Mouse (Mus musculus) gastrocnemius, postnatal 25 days (tissue): Measurements from ENCODE around the gene Sfswap. TPM values are rescaled to one million over a fixed set of nuclear protein-coding genes. Genes with fewer than 3 reads are reported as not detected.

Experiments
- DNase-seq: peaks from one replicate; pipeline ENCODE4 v3.0.0; 2022
- total RNA-seq, 2 experiments: library from RNA; stranded (reverse); gene quantifications; 1 replicate in 1 of 2; 2 replicates in 1 of 2; pipeline ENCODE4 v1.2.3; 2021

Gene Sfswap
- total RNA-seq, 2 experiments from 2014 or later, result 23.0 to 25.0 TPM

- no peak for DNase-seq
Measured at GRCm38 (mm10) chr5:129529571-129529970, 28.6 kb downstream of the Sfswap start.

GRCm38 (mm10) chr5:129533731-129534130 is 32.7 kb downstream of the Sfswap start:
- no peak for DNase-seq

GRCm38 (mm10) chr5:129534500-129534899 is 33.5 kb downstream of the Sfswap start:
- DNase-seq, result peak; percentile 74

- DNase-seq, result no peak
Measured at GRCm38 (mm10) chr5:129535021-129535420, 34.0 kb downstream of the Sfswap start.

GRCm38 (mm10) chr5:129535431-129535830 is 34.4 kb downstream of the Sfswap start:
- no peak for DNase-seq

- no peak for DNase-seq
Measured at GRCm38 (mm10) chr5:129538826-129539225, 37.8 kb downstream of the Sfswap start.

- DNase-seq, result no peak
Measured at GRCm38 (mm10) chr5:129542236-129542635, 41.2 kb downstream of the Sfswap start.

GRCm38 (mm10) chr5:129545787-129546186 is 44.8 kb downstream of the Sfswap start:
- no peak for DNase-seq

- no peak for DNase-seq
Measured at GRCm38 (mm10) chr5:129549716-129550115, 48.7 kb downstream of the Sfswap start.

- no peak for DNase-seq
Measured at GRCm38 (mm10) chr5:129550790-129551189, 49.8 kb downstream of the Sfswap start.

- DNase-seq, result no peak
Measured at GRCm38 (mm10) chr5:129551991-129552390, 51.0 kb downstream of the Sfswap start.

- no peak for DNase-seq
Measured at GRCm38 (mm10) chr5:129553642-129554041, 52.6 kb downstream of the Sfswap start.

- no peak for DNase-seq
Measured at GRCm38 (mm10) chr5:129558591-129558990, 57.6 kb downstream of the Sfswap start.

- DNase-seq, result no peak
Measured at GRCm38 (mm10) chr5:129559283-129559682, 58.3 kb downstream of the Sfswap start.

GRCm38 (mm10) chr5:129562342-129562741 is 61.3 kb downstream of the Sfswap start:
- DNase-seq, result no peak

- no peak for DNase-seq
Measured at GRCm38 (mm10) chr5:129568596-129568995, 67.6 kb downstream of the Sfswap start.

GRCm38 (mm10) chr5:129578201-129578600 is 77.2 kb downstream of the Sfswap start:
- DNase-seq, result no peak

GRCm38 (mm10) chr5:129580046-129580445 is 79.0 kb downstream of the Sfswap start:
- DNase-seq, result no peak

GRCm38 (mm10) chr5:129580572-129580971 is 79.6 kb downstream of the Sfswap start:
- no peak for DNase-seq

GRCm38 (mm10) chr5:129581015-129581414 is 80.0 kb downstream of the Sfswap start:
- DNase-seq, result no peak

GRCm38 (mm10) chr5:129583331-129583730 is 82.3 kb downstream of the Sfswap start:
- no peak for DNase-seq

- DNase-seq, result peak; percentile 82
Measured at GRCm38 (mm10) chr5:129583761-129584582, 83.0 kb downstream of the Sfswap start, which contains the start of gene Mmp17. TSS of gene Mmp17 (plus strand) at chr5:129584169.

- no peak for DNase-seq
Measured at GRCm38 (mm10) chr5:129584583-129585541, 83.8 kb downstream of the Sfswap start.
